Mouse (Mus musculus): ENCODE measurements around the gene Otoa. TPM values are rescaled to one million over a fixed set of nuclear protein-coding genes. Genes with fewer than 3 reads are reported as not detected.

The Otoa gene
- polyA plus RNA-seq, 1 experiment: 0.55 TPM

DNA sequence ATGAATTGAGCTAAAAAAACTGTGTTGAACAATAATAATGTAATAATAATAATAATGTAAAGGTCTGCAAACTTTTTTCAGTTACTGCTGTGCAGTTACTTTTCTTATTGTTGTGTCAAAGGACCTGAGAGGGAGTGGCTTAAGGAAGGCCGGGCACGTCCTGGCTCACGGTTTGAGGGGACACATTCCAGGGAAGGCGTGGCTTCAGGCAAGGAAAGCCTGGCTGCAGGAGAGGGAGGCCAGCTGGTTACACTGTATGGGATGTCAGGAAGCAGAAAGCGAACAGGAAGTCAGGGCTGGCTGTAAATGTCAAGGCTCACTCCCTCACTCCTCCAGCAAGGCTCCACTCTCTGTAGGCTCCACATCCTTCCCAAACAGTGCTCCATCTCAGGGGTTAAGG lies 69.2 kb downstream of the Otoa start:
- no peak for DNase-seq
- WGBS: 75% methylated on average over 5 of the region's 5 CpGs
- no peak overlapping the region for H3K27ac ChIP-seq (ENCODE audit: insufficient read depth, low read depth, low read length)
- no peak overlapping the region for H3K4me3 ChIP-seq (ENCODE audit: insufficient read depth, low read depth, low read length)
- H3K27me3 ChIP-seq (replicated peaks; ENCODE audit: control insufficient read depth, insufficient read depth, low read length): no peaks in the 10 kb centered on the region
- TF ChIP-seq POLR2A (IDR thresholded peaks at IDR 0.05; ENCODE audit: low read depth, low read length) (no peak), CTCF (conservative IDR thresholded peaks at IDR 0.05; ENCODE audit: insufficient read depth, insufficient read length, low read depth, low read length) (no peak)
- H3K36me3 ChIP-seq (ENCODE audit: control insufficient read depth, insufficient read depth, low read length): no peaks in the 10 kb centered on the region
- no peaks in the 10 kb centered on the region for H3K4me1 ChIP-seq (ENCODE audit: control insufficient read depth, insufficient read depth, low read length)

DNA sequence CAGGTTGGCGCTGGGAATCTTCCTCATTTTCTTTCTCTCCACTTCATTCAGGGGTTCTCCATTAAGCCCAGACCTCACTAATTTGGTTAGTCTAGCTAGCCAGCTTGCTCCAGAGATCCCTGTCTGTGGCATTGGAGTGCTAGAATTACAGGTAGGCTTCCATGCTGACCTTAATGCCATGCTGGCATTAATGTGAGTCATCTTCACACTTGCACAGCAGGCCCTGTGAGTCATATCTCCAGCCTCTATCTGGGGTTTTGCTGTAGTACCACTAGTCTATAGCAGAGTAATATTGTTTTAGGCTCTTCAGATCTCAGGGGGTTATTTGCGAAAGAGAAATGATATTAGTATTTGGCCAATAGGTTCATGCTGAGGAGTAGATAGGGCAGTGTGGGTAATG lies 70.7 kb downstream of the Otoa start:
- Histone ChIP-seq H3K27ac (ENCODE audit: insufficient read depth, low read depth, low read length) (no peak overlapping the region), H3K27me3 (replicated peaks; ENCODE audit: control insufficient read depth, insufficient read depth, low read length) (no peaks in the 10 kb centered on the region), H3K36me3 (ENCODE audit: control insufficient read depth, insufficient read depth, low read length) (no peaks in the 10 kb centered on the region), H3K4me1 (ENCODE audit: control insufficient read depth, insufficient read depth, low read length) (no peaks in the 10 kb centered on the region), H3K4me3 (ENCODE audit: insufficient read depth, low read depth, low read length) (no peak overlapping the region)
- no peak for DNase-seq
- WGBS: 96% methylated on average over 2 of the region's 2 CpGs
- TF ChIP-seq CTCF (conservative IDR thresholded peaks at IDR 0.05; ENCODE audit: insufficient read depth, insufficient read length, low read depth, low read length) (no peak), POLR2A (IDR thresholded peaks at IDR 0.05; ENCODE audit: low read depth, low read length) (no peak)

DNA sequence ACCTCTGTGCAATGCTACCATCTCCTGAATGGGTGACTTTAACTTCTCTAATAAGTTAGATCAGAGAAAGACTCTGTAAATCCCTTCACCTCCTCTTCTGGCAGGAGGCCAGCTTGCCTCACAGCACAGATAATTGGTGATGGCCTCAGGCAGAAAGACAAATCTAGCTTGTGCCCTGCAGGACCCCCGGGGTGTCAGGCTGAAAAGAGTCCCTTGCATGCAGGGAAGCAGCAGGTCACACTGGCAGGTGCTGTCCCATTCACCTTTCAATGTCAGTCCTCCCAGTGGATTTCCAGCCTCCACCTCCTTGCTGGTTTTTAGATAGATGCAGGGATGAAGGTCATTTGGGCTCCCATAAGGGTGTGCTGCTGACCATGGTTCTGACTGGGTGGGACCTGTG lies 84.2 kb downstream of the Otoa start:
- Histone ChIP-seq H3K27ac (ENCODE audit: insufficient read depth, low read depth, low read length) (no peak overlapping the region), H3K36me3 (ENCODE audit: control insufficient read depth, insufficient read depth, low read length) (no peaks in the 10 kb centered on the region), H3K27me3 (replicated peaks; ENCODE audit: control insufficient read depth, insufficient read depth, low read length) (no peaks in the 10 kb centered on the region), H3K4me1 (ENCODE audit: control insufficient read depth, insufficient read depth, low read length) (no peaks in the 10 kb centered on the region), H3K4me3 (ENCODE audit: insufficient read depth, low read depth, low read length) (no peak overlapping the region)
- no peak for DNase-seq
- WGBS: 53% methylated on average over 1 of the region's 1 CpGs
- TF ChIP-seq POLR2A (IDR thresholded peaks at IDR 0.05; ENCODE audit: low read depth, low read length) (no peak), CTCF (conservative IDR thresholded peaks at IDR 0.05; ENCODE audit: insufficient read depth, insufficient read length, low read depth, low read length) (no peak)

DNA sequence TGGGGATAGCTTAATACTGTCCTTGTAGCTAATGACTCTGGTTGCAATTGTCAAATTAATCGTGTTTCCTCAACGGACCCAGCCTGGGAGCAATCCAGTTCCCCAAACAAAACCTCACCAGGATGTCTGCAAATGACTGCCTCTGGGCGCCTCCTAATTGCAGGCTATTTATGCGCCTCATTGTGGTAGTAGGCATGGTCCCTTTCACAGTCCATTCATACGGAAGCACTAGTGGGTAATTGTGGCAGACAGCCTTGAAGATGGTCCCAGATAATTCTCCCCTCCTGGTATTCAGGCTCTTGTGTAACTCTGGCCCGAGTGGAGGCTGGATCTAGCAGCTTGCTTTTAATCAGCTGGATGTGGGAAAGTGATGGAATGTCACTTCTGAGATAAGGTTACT lies 90.4 kb downstream of the Otoa start:
- no peak for TF ChIP-seq POLR2A (IDR thresholded peaks at IDR 0.05; ENCODE audit: low read depth, low read length)
- TF ChIP-seq CTCF (conservative IDR thresholded peaks at IDR 0.05; ENCODE audit: insufficient read depth, insufficient read length, low read depth, low read length): no peak
- no peak for DNase-seq
- Histone ChIP-seq H3K36me3 (ENCODE audit: control insufficient read depth, insufficient read depth, low read length) (no peaks in the 10 kb centered on the region), H3K27ac (ENCODE audit: insufficient read depth, low read depth, low read length) (no peak overlapping the region), H3K4me1 (ENCODE audit: control insufficient read depth, insufficient read depth, low read length) (no peaks in the 10 kb centered on the region), H3K4me3 (ENCODE audit: insufficient read depth, low read depth, low read length) (no peak overlapping the region), H3K27me3 (replicated peaks; ENCODE audit: control insufficient read depth, insufficient read depth, low read length) (no peaks in the 10 kb centered on the region)
- 8% methylated on average over 6 of the region's 6 CpGs for WGBS

DNA sequence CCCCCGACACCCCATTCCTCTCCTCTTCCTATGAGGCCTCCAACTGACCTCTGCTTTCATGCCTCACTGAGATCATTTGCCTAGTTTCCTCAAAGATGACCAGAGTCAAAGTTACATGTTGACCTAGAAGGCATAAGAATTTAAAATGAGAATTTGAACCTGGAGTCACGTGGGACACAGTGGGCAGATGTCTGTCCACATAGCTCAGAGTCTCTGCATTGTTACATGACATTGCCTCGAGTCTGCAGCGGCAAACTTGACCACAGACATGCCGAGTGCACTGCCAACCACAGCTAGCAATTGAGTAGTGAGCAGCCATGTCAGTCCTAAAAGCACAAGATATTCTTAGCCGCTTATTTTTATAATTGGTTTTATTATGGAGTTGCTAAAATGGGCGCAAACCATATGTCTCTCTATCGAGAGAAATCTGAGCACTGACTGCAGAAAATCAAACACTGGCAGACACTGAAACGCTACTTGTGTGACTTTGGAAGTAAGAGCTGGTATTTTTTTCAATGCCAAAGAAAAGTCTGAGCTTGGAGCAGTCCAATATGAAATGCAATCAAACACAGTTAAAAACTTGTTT lies 105.8 kb downstream of the Otoa start:
- H3K36me3 ChIP-seq (ENCODE audit: control insufficient read depth, insufficient read depth, low read length): no peaks in the 10 kb centered on the region
- no peaks in the 10 kb centered on the region for H3K27me3 ChIP-seq (replicated peaks; ENCODE audit: control insufficient read depth, insufficient read depth, low read length)
- H3K27ac ChIP-seq (ENCODE audit: insufficient read depth, low read depth, low read length): no peak overlapping the region
- no peak overlapping the region for H3K4me3 ChIP-seq (ENCODE audit: insufficient read depth, low read depth, low read length)
- no peaks in the 10 kb centered on the region for H3K4me1 ChIP-seq (ENCODE audit: control insufficient read depth, insufficient read depth, low read length)
- WGBS: 78% methylated on average over 9 of the region's 9 CpGs
- no peak for DNase-seq
- TF ChIP-seq CTCF (conservative IDR thresholded peaks at IDR 0.05; ENCODE audit: insufficient read depth, insufficient read length, low read depth, low read length) (no peak), POLR2A (IDR thresholded peaks at IDR 0.05; ENCODE audit: low read depth, low read length) (no peak)

DNA sequence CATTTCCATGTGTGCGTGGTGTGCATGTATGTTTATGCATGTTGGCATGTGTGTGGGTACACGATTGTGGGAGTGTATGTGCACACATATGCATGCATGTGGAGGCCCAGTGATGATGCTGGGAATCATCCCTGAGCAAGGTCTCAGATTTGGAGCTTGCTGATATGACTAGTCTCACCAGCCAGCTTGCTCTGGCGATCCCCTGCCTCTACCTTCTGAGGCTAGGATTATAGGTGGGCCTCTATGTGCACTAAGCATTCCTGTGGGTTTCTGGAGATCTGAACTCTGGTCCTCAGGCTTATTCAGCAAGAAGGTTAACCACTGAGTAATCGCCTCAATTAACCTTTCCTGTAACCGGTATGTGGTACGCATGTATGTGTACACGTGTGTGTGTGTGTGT lies 107.5 kb downstream of the Otoa start:
- WGBS: 94% methylated on average over 7 of the region's 7 CpGs

DNA sequence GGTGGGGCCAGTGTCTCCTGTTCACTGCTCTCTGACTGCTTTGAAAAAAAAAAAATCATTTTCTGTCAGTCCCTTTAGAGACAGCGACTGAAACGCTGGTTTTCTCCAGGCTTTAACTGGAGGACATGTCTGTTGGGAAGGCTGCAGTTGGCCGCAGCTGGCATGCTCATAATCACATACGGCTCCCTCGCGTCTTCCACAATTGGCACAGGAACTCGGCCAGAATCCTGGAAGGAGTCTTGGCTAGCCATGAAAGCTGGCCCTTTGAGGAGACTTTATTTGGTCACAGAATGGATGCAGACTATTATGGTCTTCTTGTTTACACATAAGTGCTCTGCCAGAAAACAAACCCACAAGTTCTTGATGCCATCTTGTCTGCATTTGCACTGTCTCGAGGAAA lies 117.5 kb downstream of the Otoa start:
- Histone ChIP-seq H3K36me3 (ENCODE audit: control insufficient read depth, insufficient read depth, low read length) (no peaks in the 10 kb centered on the region), H3K27me3 (replicated peaks; ENCODE audit: control insufficient read depth, insufficient read depth, low read length) (no peaks in the 10 kb centered on the region), H3K27ac (ENCODE audit: insufficient read depth, low read depth, low read length) (no peak overlapping the region), H3K4me3 (ENCODE audit: insufficient read depth, low read depth, low read length) (no peak overlapping the region), H3K4me1 (ENCODE audit: control insufficient read depth, insufficient read depth, low read length) (no peaks in the 10 kb centered on the region)
- WGBS: 67% methylated on average over 8 of the region's 8 CpGs
- TF ChIP-seq CTCF (conservative IDR thresholded peaks at IDR 0.05; ENCODE audit: insufficient read depth, insufficient read length, low read depth, low read length) (no peak), POLR2A (IDR thresholded peaks at IDR 0.05; ENCODE audit: low read depth, low read length) (no peak)
- DNase-seq: no peak

More for the DNA sequence above, 107.5 kb downstream of the Otoa start:
- Histone ChIP-seq H3K27me3 (replicated peaks; ENCODE audit: control insufficient read depth, insufficient read depth, low read length) (no peaks in the 10 kb centered on the region), H3K4me1 (ENCODE audit: control insufficient read depth, insufficient read depth, low read length) (no peaks in the 10 kb centered on the region), H3K27ac (ENCODE audit: insufficient read depth, low read depth, low read length) (no peak overlapping the region), H3K4me3 (ENCODE audit: insufficient read depth, low read depth, low read length) (no peak overlapping the region), H3K36me3 (ENCODE audit: control insufficient read depth, insufficient read depth, low read length) (no peaks in the 10 kb centered on the region)
- no peak for DNase-seq
- TF ChIP-seq CTCF (conservative IDR thresholded peaks at IDR 0.05; ENCODE audit: insufficient read depth, insufficient read length, low read depth, low read length) (no peak), POLR2A (IDR thresholded peaks at IDR 0.05; ENCODE audit: low read depth, low read length) (no peak)

Measured in kidney, adult 2 months (tissue).